Mouse (Mus musculus) heart, postnatal 36 days (tissue): ENCODE results near the gene Tmem150c. TPM values are rescaled to one million over a fixed set of nuclear protein-coding genes. Genes with fewer than 3 reads are reported as not detected.

Source experiments
- DNase-seq, 2 experiments: peaks; one replicate each; pipeline ENCODE4 v3.0.0; 2021 to 2022
- intact Hi-C: fragments of 180-260 bp; cut with DNase I; formaldehyde crosslinking; loops from one replicate; pipeline ENCODE4 v1.15.1; 2025
- total RNA-seq, 2 experiments: library from RNA; stranded (reverse); gene quantifications; 2 replicates each; pipeline ENCODE4 v1.2.3; 2021

Gene Tmem150c
- 1 to 10 TPM; 3.3 to 9.5 TPM for total RNA-seq

GRCm38 (mm10) chr5:100159638-100159973 is at the start of gene Tmem150c:
Gene Tmem150c, minus strand, starts transcription at chr5:100159808.
- intact Hi-C loops: no loop called here
- no peak for DNase-seq

GRCm38 (mm10) chr5:100209093-100209492 is 49.5 kb upstream of the Tmem150c start:
- DNase-seq: no peak
- intact Hi-C loops: no loop called here

- DNase-seq: no peak
- intact Hi-C loops: no loop called here
Measured at GRCm38 (mm10) chr5:100206675-100207074, 47.1 kb upstream of the Tmem150c start.

- intact Hi-C loops: no loop called here
- DNase-seq: no peak
Measured at GRCm38 (mm10) chr5:100205519-100206189, 46.0 kb upstream of the Tmem150c start.

- DNase-seq: no peak
- intact Hi-C loops: no loop called here
Measured at GRCm38 (mm10) chr5:100200805-100201204, 41.2 kb upstream of the Tmem150c start.

- intact Hi-C loops: no loop called here
- DNase-seq: no peak
Measured at GRCm38 (mm10) chr5:100200296-100200695, 40.7 kb upstream of the Tmem150c start.

GRCm38 (mm10) chr5:100199092-100199853 is 39.7 kb upstream of the Tmem150c start:
- intact Hi-C loops: no loop called here
- no peak for DNase-seq

- intact Hi-C loops: no loop called here
- no peak for DNase-seq
Measured at GRCm38 (mm10) chr5:100197476-100197875, 37.9 kb upstream of the Tmem150c start.

- intact Hi-C loops: no loop called here
- DNase-seq: no peak
Measured at GRCm38 (mm10) chr5:100196854-100197431, 37.3 kb upstream of the Tmem150c start.

- intact Hi-C loops: no loop called here
- no peak for DNase-seq
Measured at GRCm38 (mm10) chr5:100196397-100196796, 36.8 kb upstream of the Tmem150c start.

- no peak for DNase-seq
- intact Hi-C loops: no loop called here
Measured at GRCm38 (mm10) chr5:100191438-100192190, 32.0 kb upstream of the Tmem150c start.

- intact Hi-C loops: no loop called here
- DNase-seq: no peak
Measured at GRCm38 (mm10) chr5:100187035-100187901, 27.7 kb upstream of the Tmem150c start.

GRCm38 (mm10) chr5:100186618-100187017 is 27.0 kb upstream of the Tmem150c start:
- intact Hi-C loops: no loop called here
- DNase-seq: no peak

- no peak for DNase-seq
- intact Hi-C loops: no loop called here
Measured at GRCm38 (mm10) chr5:100185895-100186294, 26.3 kb upstream of the Tmem150c start.

- intact Hi-C loops: no loop called here
- no peak for DNase-seq
Measured at GRCm38 (mm10) chr5:100181011-100181410, 21.4 kb upstream of the Tmem150c start.

- intact Hi-C loops: no loop called here
- DNase-seq: no peak
Measured at GRCm38 (mm10) chr5:100178781-100179165, 19.2 kb upstream of the Tmem150c start.

- intact Hi-C loops: no loop called here
- DNase-seq: no peak
Measured at GRCm38 (mm10) chr5:100178122-100178780, 18.6 kb upstream of the Tmem150c start.

GRCm38 (mm10) chr5:100177547-100177946 is 17.9 kb upstream of the Tmem150c start:
- no peak for DNase-seq
- intact Hi-C loops: no loop called here

- no peak for DNase-seq
- intact Hi-C loops: no loop called here
Measured at GRCm38 (mm10) chr5:100176096-100176495, 16.5 kb upstream of the Tmem150c start.

- intact Hi-C loops: no loop called here
- no peak for DNase-seq
Measured at GRCm38 (mm10) chr5:100175582-100175981, 16.0 kb upstream of the Tmem150c start.
